Mouse (Mus musculus): ENCODE measurements around the gene Dctpp1. TPM values are rescaled to one million over a fixed set of nuclear protein-coding genes. Genes with fewer than 3 reads are reported as not detected.
A peak's percentile ranks its signal among the peaks of the same experiment; 100 is the strongest.

Dctpp1 gene
- polyA plus RNA-seq, 1 experiment: 143 TPM

GRCm38 (mm10) chr7:127233368-127233749 is 27.1 kb downstream of the Dctpp1 start:
- H3K9me3 ChIP-seq: no peaks in the 10 kb centered on the region
- no peak for TF ChIP-seq FLI1 (IDR thresholded peaks at IDR 0.05; ENCODE audit: low read length)
- H3K36me3 ChIP-seq (replicated peaks; ENCODE audit: low read length): peaks cover 58% of the 10 kb centered on the region
- H3K4me1 ChIP-seq: peaks cover 74% of the 10 kb centered on the region
- H3K27me3 ChIP-seq (replicated peaks): no peaks in the 10 kb centered on the region
- H3K4me3 ChIP-seq (replicated peaks): peak overlapping the region; percentile 100

DNA sequence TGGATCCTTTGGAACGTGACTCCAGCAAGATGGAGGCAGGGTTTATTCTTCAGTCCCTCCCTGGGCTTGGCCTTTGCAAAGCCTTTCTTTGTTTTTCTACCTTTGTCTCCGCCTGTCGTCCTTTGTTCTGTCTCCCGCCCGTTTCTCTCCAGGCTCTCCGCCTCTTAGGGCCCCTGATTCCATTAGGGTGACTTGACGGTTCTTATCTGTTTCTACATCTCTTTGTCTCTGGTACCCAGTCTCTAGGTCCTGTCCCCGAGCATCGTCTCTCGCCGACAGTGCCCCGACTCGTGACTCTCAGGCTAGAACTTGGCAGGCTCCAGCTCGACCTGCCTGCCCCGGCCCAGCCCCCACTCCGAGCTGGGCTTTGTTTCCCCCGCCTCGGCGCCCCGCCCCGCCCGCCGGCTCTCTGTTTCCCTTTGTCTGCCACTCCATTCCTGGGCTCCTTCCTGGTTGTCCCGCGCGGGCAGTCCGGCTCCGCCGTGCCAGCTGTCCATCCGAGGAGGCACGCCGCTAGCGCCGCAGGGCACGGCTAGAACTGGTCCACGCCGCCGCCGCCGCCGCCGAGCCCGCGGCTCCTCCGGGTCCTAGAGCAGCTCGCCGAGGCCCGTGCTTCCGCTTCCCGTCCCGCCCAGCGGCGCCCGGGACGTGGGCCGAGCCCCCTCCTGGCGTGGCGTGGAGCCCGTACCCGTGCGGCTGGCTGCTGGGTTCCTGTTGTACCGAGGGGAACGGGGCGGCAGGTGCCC is 27.7 kb downstream of the Dctpp1 start, which contains the start of the genes Zfp553 and Sept1:
TSS of gene Zfp553 (plus strand) at position 440 of the 746 bp plus-strand sequence.
TSS of gene Sept1 (minus strand) at position 509 of the 746 bp plus-strand sequence.
- Histone ChIP-seq H3K36me3 (replicated peaks; ENCODE audit: low read length) (peaks cover 53% of the 10 kb centered on the region), H3K9me3 (no peaks in the 10 kb centered on the region), H3K4me1 (peaks cover 73% of the 10 kb centered on the region), H3K4me3 (replicated peaks) (peak within 1 kb of the TSS; percentile 100), H3K27me3 (replicated peaks) (no peaks in the 10 kb centered on the region)
- TF ChIP-seq FLI1 (IDR thresholded peaks at IDR 0.05; ENCODE audit: low read length) (no peak), GATA1 (IDR thresholded peaks at IDR 0.05; ENCODE audit: borderline replicate concordance, low read length) (no peak; the same call in 2 of the 3 replicates)

- Histone ChIP-seq H3K27me3 (replicated peaks) (no peaks in the 10 kb centered on the region), H3K4me3 (replicated peaks) (peak overlapping the region; percentile 100), H3K36me3 (replicated peaks; ENCODE audit: low read length) (peaks cover 46% of the 10 kb centered on the region), H3K4me1 (peaks cover 73% of the 10 kb centered on the region), H3K9me3 (no peaks in the 10 kb centered on the region)
- TF ChIP-seq FLI1 (IDR thresholded peaks at IDR 0.05; ENCODE audit: low read length): no peak
- TF ChIP-seq GATA1 (IDR thresholded peaks at IDR 0.05; ENCODE audit: borderline replicate concordance, low read length): no peak
These were observed 28.5 kb downstream of the Dctpp1 start for GRCm38 (mm10) chr7:127231826-127232621.

DNA sequence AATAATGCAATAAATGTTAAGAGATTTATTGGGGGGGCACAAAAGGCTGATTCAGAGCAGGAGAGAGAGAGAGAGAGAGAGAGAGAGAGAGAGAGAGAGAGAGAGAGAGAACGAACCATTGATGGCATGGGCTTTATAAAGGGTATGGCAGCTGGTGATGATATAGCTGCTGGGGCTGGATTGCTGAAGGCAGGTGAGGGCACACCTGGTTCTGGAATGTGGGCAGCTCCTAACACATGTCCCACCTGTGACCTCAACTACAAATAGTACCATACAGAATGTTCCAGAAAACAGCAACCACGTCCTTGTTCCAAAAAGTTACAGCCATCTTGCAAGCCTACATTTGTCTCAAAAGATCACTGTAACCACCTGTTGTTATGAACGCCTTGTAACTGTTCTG is 29.1 kb downstream of the Dctpp1 start:
- no peaks in the 10 kb centered on the region for H3K27me3 ChIP-seq (replicated peaks)
- H3K9me3 ChIP-seq: no peaks in the 10 kb centered on the region
- peaks cover 73% of the 10 kb centered on the region for H3K4me1 ChIP-seq
- H3K36me3 ChIP-seq (replicated peaks; ENCODE audit: low read length): peaks cover 39% of the 10 kb centered on the region
- TF ChIP-seq GATA1 (IDR thresholded peaks at IDR 0.05; ENCODE audit: borderline replicate concordance, low read length): no peak
- H3K4me3 ChIP-seq (replicated peaks): peak overlapping the region; percentile 100

- H3K36me3 ChIP-seq (replicated peaks; ENCODE audit: low read length): peaks cover 21% of the 10 kb centered on the region
- no peaks in the 10 kb centered on the region for H3K9me3 ChIP-seq
- H3K4me1 ChIP-seq: peaks cover 85% of the 10 kb centered on the region
- TF ChIP-seq FLI1 (IDR thresholded peaks at IDR 0.05; ENCODE audit: low read length): no peak
- no peak for TF ChIP-seq GATA1 (IDR thresholded peaks at IDR 0.05; ENCODE audit: borderline replicate concordance, low read length)
- no peaks in the 10 kb centered on the region for H3K27me3 ChIP-seq (replicated peaks)
- H3K4me3 ChIP-seq (replicated peaks): no peak overlapping the region
These were observed 31.8 kb downstream of the Dctpp1 start for GRCm38 (mm10) chr7:127228615-127229303.

DNA sequence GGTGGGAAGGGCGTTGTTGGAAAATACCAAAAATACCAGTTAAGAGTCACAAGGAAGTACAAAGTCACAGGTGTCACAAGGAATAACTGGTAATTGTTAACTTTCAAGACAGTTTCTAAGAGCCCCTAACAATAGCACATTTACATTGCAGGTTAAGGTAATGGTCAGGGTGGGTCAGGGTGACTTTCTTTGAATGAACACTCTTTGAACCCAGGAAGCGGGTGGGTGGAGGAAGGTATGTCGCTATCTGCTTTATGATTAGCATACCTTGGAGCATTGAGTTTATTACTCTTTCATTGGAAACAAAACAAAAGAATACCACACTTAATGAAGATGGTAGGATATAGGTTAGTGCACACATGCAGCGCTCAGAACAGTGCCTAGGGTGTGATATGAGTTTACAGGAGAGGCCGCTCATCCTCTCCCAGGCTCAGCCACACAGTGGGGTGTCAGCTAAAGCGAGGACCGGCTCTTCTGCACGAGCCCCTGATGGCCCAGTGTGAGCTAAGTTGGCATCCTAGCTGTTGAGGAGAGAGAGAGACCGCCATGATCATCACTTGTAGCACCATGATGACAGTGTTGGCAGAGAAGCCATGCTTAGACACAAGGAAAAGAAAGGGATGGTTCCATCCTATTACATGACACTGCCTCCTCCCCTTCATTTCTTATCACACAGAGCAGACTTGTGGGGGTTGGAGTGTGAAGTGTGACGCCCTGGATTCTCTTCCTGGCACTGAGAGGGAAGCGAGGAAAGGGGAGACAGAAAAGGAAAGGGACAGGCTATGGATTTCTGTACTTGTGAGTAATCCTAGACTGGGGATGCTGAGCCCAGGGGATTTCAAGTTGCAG is 35.1 kb downstream of the Dctpp1 start:
- no peaks in the 10 kb centered on the region for H3K27me3 ChIP-seq (replicated peaks)
- peaks cover 5% of the 10 kb centered on the region; the same call in 1 of the 2 replicates for H3K9me3 ChIP-seq
- peaks cover 18% of the 10 kb centered on the region for H3K36me3 ChIP-seq (replicated peaks; ENCODE audit: low read length)
- TF ChIP-seq FLI1 (IDR thresholded peaks at IDR 0.05; ENCODE audit: low read length): no peak
- TF ChIP-seq GATA1 (IDR thresholded peaks at IDR 0.05; ENCODE audit: borderline replicate concordance, low read length): no peak; the same call in 2 of the 3 replicates
- peaks cover 92% of the 10 kb centered on the region for H3K4me1 ChIP-seq
- peak overlapping the region; percentile 48 for H3K4me3 ChIP-seq (replicated peaks)

GRCm38 (mm10) chr7:127224616-127225015 is 35.9 kb downstream of the Dctpp1 start:
- Histone ChIP-seq H3K4me1 (peaks cover 91% of the 10 kb centered on the region), H3K36me3 (replicated peaks; ENCODE audit: low read length) (peaks cover 10% of the 10 kb centered on the region), H3K4me3 (replicated peaks) (no peak overlapping the region), H3K27me3 (replicated peaks) (no peaks in the 10 kb centered on the region), H3K9me3 (peaks cover 5% of the 10 kb centered on the region; the same call in 1 of the 2 replicates)
- TF ChIP-seq FLI1 (IDR thresholded peaks at IDR 0.05; ENCODE audit: low read length) (no peak), GATA1 (IDR thresholded peaks at IDR 0.05; ENCODE audit: borderline replicate concordance, low read length) (no peak)

DNA sequence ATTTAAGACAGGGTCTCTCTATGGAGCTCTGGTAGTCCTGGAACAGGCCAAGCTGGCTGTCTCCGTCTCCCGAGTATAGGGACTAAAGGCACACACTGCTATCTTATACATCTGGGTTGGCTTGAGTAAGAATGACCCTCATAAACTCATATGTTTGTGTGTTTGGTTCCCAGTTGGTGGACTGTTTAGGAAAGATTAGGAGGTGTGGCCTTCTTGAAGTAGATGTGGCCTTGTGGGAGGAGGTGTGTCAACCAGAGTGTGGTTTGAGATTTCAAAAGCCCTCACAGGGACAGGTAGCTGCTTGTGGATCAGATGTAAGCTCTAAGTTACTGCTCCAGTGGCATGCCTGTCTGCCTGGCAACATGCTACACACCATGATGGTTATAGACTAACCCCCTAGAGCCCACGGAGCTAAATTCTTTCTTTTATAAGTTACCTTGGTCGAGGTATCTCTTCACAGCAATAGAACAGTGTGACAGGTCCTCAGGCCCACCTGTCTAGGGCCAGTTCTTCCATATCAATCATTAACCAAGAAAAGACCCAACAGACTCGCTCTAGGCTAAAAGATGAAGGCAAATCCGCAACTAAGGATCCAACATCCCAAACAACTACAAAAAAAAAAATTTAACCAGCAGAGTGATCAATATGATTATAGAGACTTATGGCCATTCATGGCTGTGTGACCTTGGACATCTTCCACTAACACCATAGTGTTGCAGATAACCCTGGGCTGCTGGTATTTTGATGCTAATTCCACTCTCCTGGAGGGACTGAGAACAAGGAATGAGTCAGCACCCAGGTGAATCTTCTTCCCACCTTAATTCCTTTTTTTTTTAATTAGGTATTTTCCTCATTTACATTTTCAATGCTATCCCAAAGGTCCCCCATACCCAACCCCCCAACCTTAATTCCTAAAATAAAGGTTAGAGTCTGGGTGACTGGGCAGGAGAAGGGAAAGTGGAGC is 36.7 kb downstream of the Dctpp1 start:
- Histone ChIP-seq H3K9me3 (peaks cover 5% of the 10 kb centered on the region; the same call in 1 of the 2 replicates), H3K4me3 (replicated peaks) (no peak overlapping the region), H3K4me1 (peaks cover 90% of the 10 kb centered on the region), H3K27me3 (replicated peaks) (no peaks in the 10 kb centered on the region), H3K36me3 (replicated peaks; ENCODE audit: low read length) (peaks cover 5% of the 10 kb centered on the region)
- TF ChIP-seq GATA1 (IDR thresholded peaks at IDR 0.05; ENCODE audit: borderline replicate concordance, low read length) (no peak), FLI1 (IDR thresholded peaks at IDR 0.05; ENCODE audit: low read length) (no peak)

Data from megakaryocyte, embryonic 14.5 days (primary cell).